Mouse (Mus musculus) testis, adult 2 months (tissue): ENCODE measurements at regions not wholly inside any gene's neighbourhood (a gene's known extent, or its start where the extent isn't known, plus 50 kb on each side); places are given as distances from the start of the nearest gene placed in this dataset.
"Not testable (repeated sequence)": the region's sequence is repeated elsewhere in the genome, so short reads cannot be mapped to it uniquely, and the experiment has no call there.

ENCODE experiments used
- H3K27ac ChIP-seq: fragments of 200-500 bp; 2 replicates; pipeline ENCODE4 v1.5.1; 2012; ENCODE audit warnings: low read depth, low read length; ENCODE audit not compliant: control insufficient read depth, insufficient read depth
- H3K27me3 ChIP-seq: fragments of 200-500 bp; 2 replicates; pipeline ENCODE4 v1.6.1; 2012; ENCODE audit warnings: mild to moderate bottlenecking, low read length, moderate library complexity; ENCODE audit not compliant: control insufficient read depth, insufficient read depth
- H3K36me3 ChIP-seq: fragments of 200-500 bp; 2 replicates; pipeline ENCODE4 v1.6.1; 2012; ENCODE audit warnings: mild to moderate bottlenecking, low read length; ENCODE audit not compliant: control insufficient read depth, insufficient read depth
- H3K4me1 ChIP-seq: fragments of 200-500 bp; 2 replicates; pipeline ENCODE4 v1.6.1; 2012; ENCODE audit warnings: low read length; ENCODE audit not compliant: control insufficient read depth, insufficient read depth
- H3K4me3 ChIP-seq: fragments of 200-500 bp; 2 replicates; pipeline ENCODE4 v1.5.1; 2012; ENCODE audit warnings: low read depth, mild to moderate bottlenecking, low read length, moderate library complexity, mixed read lengths; ENCODE audit not compliant: control insufficient read depth
- CTCF ChIP-seq: fragments of 200-500 bp; IDR thresholded peaks from 2 replicates; pipeline ENCODE4 v1.5.1; 2012; ENCODE audit warnings: low read depth, mild to moderate bottlenecking, inconsistent platforms, low read length, moderate library complexity; ENCODE audit not compliant: control insufficient read depth, insufficient read depth, insufficient replicate concordance
- POLR2A ChIP-seq: fragments of 200-500 bp; IDR thresholded peaks from 2 replicates; pipeline ENCODE4 v1.6.1; 2012; ENCODE audit warnings: low read depth, mild to moderate bottlenecking, inconsistent platforms, low read length, moderate library complexity; ENCODE audit not compliant: control insufficient read depth

GRCm38 (mm10) chr10:70832616-70833015 lies 176.9 kb upstream of the Phyhipl start:
- Histone ChIP-seq H3K27ac (no peak overlapping the region), H3K36me3 (no peaks in the 10 kb centered on the region), H3K4me1 (peaks cover 2% of the 10 kb centered on the region), H3K4me3 (no peak overlapping the region), H3K27me3 (no peaks in the 10 kb centered on the region)
- no peak for TF ChIP-seq POLR2A

GRCm38 (mm10) chr10:70828217-70828616 lies 172.5 kb upstream of the Phyhipl start:
- Histone ChIP-seq H3K27me3 (no peaks in the 10 kb centered on the region), H3K4me1 (peaks cover 3% of the 10 kb centered on the region), H3K4me3 (no peak overlapping the region), H3K36me3 (no peaks in the 10 kb centered on the region), H3K27ac (no peak overlapping the region)
- TF ChIP-seq CTCF (no peak), POLR2A (no peak)

- H3K27me3 ChIP-seq, H3K4me3 ChIP-seq, H3K4me1 ChIP-seq, H3K36me3 ChIP-seq, H3K27ac ChIP-seq: not testable (repeated sequence)
Observed at GRCm38 (mm10) chr10:70827522-70827921, 171.8 kb upstream of the Phyhipl start.

- Histone ChIP-seq H3K27ac (no peak overlapping the region), H3K4me1 (peaks cover 3% of the 10 kb centered on the region), H3K27me3 (no peaks in the 10 kb centered on the region), H3K4me3 (no peak overlapping the region), H3K36me3 (no peaks in the 10 kb centered on the region)
- TF ChIP-seq CTCF, result no peak
Observed at GRCm38 (mm10) chr10:70826706-70827105, 170.9 kb upstream of the Phyhipl start.

GRCm38 (mm10) chr10:70825451-70825850 lies 169.7 kb upstream of the Phyhipl start:
- Histone ChIP-seq H3K4me3 (no peak overlapping the region), H3K4me1 (peaks cover 2% of the 10 kb centered on the region), H3K27me3 (no peaks in the 10 kb centered on the region), H3K36me3 (no peaks in the 10 kb centered on the region), H3K27ac (no peak overlapping the region)
- TF ChIP-seq POLR2A, result no peak
- no peak for TF ChIP-seq CTCF

GRCm38 (mm10) chr10:70824461-70824860 lies 168.7 kb upstream of the Phyhipl start:
- peaks cover 2% of the 10 kb centered on the region; the same call in 1 of the 2 replicates for H3K4me1 ChIP-seq
- H3K27ac ChIP-seq, result no peak overlapping the region
- no peaks in the 10 kb centered on the region for H3K27me3 ChIP-seq
- no peak for TF ChIP-seq CTCF
- no peak for TF ChIP-seq POLR2A
- no peaks in the 10 kb centered on the region for H3K36me3 ChIP-seq
- H3K4me3 ChIP-seq, result no peak overlapping the region

GRCm38 (mm10) chr10:70819951-70820350 lies 164.2 kb upstream of the Phyhipl start:
- Histone ChIP-seq H3K4me3 (no peak overlapping the region), H3K36me3 (no peaks in the 10 kb centered on the region), H3K27me3 (no peaks in the 10 kb centered on the region), H3K27ac (no peak overlapping the region), H3K4me1 (no peaks in the 10 kb centered on the region)
- TF ChIP-seq CTCF (no peak), POLR2A (no peak)

- no peaks in the 10 kb centered on the region for H3K4me1 ChIP-seq
- no peak overlapping the region for H3K4me3 ChIP-seq
- no peak overlapping the region for H3K27ac ChIP-seq
- H3K27me3 ChIP-seq, result no peaks in the 10 kb centered on the region
- H3K36me3 ChIP-seq, result no peaks in the 10 kb centered on the region
- TF ChIP-seq POLR2A, result no peak
- no peak for TF ChIP-seq CTCF
Observed at GRCm38 (mm10) chr10:70814354-70815131, 158.8 kb upstream of the Phyhipl start.
